Mouse (Mus musculus): ENCODE results near the gene Taar9.
"Not testable (repeated sequence)": the region's sequence is repeated elsewhere in the genome, so short reads cannot be mapped to it uniquely, and the experiment has no call there.

Gene Taar9

DNA sequence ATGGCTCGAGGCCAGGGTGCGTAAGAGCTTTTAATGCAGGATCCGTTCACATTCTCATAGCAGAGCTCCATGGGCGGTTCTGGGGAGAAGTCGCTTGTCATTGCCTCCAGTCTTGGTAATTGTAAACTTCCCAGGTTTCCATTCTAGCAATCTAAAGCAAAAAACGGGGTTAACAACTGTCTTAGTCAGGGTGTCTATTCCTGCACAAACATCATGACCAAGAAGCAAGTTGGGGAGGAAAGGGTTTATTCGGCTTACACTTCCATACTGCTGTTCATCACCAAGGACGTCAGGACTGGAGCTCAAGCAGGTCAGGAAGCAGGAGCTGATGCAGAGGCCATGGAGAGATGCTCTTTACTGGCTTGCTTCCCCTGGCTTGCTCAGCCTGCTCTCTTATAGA, at the start of gene Taar9:
Gene Taar9, minus strand, starts transcription at position 101 of the 400 bp plus-strand sequence.
- not testable (repeated sequence) for DNase-seq

DNA sequence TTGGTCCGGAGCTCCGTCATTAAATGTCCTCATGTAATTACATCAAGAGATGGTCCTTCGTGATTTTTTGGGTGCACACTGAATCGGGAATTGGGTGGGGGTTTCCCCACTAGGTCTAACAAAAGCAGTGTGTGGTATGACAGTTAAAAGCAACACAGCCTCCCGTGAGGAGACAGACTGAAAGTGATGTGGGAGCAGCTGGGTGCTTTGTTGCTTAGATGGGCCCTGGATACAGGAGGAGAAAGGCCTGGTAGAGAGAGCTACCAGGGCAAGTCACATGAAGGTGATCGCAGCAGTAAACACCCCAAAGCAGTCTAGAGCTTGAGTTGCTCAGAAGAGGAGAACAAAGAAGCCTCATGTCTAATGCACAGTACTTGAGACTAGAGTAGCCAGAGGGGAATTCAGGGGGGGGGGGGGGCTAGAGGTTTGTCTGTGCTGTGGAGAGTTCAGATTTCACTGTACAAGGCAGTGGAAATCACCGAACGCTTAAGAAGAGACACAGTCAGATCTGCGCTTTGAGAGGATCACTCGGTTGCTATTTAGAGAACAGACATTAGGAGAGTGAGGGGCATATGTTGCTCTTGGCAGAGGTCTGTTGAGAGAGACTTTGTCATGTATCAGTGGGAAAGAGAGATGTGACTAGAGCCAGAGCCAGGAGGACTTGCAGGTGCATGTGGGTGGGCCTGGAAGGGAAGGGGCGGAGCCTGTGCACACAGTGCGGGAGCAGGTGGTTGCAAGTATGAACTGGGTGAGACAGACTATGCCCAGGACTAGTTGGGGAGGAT, 49.3 kb upstream of the Taar9 start:
- no peak for DNase-seq

DNA sequence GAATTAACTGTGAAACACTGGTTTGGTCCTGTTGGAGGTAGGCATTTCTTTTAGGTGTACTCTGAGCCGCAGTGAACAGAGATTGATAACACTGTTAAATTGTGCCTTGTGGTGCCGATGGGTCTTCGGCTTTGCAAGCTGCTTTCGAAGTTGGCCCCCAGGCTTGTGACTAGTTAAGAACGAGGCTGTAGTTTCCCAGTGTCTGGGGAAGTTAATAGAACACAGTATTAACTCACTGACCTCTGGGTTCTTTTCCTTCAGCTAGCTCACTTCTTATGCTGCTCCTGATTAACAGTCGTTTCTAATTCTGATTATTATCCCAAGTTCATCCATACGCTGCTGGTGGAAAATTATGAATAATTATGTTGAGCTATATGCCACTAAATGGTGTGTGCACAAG, 40.8 kb upstream of the Taar9 start:
- DNase-seq: no peak

DNA sequence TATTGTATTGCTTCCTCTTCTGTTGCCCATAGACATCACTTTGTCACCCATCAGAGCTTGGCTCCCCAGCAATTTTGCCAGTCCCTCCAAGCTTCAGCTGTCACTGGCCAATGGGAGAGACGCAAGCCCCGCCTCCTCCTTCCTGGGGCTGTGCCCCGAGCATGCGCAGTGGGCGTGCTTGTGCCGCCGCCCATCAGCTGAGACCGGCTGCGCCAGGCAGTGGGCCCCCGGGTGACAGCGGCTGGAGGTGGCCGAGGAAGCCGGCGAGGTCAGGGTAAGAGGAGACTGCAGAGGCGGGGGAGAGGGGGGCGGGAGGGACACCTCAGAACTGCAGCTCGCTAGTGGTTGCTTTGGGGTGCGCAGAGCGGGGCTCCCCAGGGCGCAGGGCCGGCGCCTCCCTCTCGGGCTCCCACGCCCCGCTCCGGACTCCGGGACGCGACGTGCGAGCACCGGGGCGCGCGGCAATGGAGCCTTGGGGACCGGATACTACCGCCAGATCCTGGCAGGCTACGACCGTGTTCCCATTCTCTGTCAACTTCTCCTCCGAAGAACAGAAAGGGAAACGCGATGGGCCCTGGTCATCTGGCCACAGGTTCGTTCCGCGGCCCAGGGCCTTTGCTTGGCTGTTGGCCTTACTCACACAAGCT, 39.9 kb upstream of the Taar9 start, which contains the start of gene Stx7:
Gene Stx7, plus strand, starts transcription at position 168 of the 647 bp plus-strand sequence.
- DNase-seq: peak; percentile 93

DNA sequence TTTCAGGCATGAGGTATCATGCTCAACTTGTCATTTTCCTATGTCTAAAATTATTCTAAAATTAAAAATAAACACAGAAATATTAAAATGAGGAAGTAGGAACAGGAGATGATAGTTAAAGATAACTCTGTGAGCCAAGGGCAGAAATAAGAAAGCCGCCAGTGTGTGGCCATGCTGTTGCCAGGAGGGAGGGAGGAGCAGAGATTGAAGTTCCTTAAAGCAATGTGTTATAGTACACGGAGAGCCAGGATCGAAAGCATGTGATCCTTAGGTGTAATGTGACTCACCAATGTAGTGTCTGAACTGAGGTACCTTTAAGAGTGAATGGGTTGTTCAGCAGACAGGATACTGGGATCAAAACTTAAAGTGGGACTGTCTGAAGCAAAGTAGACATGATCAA, 33.4 kb upstream of the Taar9 start:
- no peak for DNase-seq

DNA sequence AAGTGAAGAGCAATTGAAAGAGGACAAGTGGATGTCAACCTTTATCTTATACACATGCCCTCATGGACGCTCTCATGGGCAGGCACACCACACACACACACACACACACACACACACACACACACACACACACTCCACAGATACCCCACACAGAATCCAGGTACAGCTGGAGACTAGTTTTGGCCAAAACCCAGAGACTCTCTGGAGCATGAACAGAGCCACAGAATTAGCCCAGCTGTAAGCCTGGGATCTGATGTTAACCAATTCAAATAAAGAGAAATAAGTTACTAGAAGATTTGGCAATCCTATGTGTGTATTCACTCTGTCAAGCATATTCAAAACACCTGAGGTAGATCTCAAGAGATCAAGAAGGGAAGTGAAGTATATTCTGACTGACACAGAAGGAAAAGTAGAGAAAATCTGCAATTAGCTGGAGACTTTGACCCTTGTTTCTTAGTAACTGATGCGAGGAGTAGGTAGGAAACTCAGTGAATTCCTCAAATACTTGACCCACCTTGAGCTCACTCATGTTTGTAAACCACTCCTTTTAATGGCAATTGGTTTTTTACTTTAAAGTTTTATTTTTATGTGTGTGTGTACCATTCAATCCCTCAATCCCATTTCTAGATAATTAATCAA, 29.4 kb upstream of the Taar9 start:
- no peak for DNase-seq

DNA sequence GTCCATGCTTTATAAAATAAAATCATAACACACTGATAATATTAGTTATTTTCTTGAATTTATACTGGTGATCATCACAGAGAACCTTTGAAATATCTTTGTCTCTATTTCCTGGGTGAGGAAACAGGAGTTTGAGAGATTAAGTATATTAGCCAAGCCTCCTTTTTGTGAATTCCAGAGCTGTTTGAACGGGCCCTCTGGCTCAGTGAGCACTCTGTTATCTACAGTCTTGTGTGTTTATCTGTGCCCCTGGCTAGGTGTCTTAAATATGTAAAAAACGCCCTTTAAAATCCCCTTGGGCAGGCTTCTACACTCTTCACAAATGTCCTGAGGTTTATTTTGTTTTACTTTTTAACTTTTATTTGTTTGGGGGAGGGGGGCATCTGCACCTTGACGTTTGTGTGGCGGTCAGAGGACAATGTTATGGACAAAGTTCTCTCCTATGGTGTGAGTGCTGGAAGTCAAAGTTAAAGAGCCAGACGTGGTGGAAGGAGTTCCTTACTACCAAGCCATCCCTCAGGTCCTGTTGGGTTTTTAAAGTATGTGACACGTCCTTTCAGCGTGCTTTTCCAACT, 24.8 kb upstream of the Taar9 start:
- DNase-seq: no peak

DNA sequence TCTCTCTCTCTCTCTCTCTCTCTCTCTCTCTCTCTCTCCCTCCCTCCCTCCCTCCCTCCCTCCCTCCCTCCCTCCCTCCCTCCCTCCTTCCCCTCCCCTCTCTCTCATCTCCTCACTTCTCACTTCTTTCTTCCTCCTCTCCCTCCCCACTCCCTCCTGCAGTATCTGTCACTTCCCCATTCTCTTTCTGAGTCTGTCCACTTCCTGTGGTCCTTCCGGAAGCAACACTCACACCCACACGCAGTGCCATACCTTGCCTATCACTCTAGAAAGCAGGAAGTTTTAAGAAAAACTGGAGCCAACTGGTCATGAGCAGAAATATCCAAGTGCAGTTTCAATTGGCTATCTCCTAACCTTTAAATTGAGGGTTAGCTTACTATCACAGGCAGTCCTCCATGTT, 23.8 kb upstream of the Taar9 start:
- no peak for DNase-seq

DNA sequence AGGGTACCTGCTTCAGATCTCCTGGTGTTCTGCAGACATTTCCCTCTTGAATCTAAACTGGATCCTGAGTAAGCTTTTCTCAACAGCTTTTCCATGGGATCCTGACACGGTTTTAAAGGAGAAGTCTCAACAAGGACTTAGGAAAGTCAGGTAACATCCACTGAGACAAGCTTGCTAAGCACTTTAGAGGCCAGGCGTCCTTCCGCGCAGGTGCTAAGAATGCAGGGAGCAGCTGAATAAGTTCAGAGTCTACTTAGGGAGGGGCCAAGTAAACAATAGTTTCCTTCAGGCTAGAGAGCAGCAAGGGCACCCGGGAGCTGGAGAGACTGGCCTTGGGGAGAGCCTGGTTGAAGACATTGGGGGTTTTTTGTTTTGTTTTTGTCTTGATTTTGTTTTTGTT, 22.9 kb upstream of the Taar9 start:
- DNase-seq: no peak

DNA sequence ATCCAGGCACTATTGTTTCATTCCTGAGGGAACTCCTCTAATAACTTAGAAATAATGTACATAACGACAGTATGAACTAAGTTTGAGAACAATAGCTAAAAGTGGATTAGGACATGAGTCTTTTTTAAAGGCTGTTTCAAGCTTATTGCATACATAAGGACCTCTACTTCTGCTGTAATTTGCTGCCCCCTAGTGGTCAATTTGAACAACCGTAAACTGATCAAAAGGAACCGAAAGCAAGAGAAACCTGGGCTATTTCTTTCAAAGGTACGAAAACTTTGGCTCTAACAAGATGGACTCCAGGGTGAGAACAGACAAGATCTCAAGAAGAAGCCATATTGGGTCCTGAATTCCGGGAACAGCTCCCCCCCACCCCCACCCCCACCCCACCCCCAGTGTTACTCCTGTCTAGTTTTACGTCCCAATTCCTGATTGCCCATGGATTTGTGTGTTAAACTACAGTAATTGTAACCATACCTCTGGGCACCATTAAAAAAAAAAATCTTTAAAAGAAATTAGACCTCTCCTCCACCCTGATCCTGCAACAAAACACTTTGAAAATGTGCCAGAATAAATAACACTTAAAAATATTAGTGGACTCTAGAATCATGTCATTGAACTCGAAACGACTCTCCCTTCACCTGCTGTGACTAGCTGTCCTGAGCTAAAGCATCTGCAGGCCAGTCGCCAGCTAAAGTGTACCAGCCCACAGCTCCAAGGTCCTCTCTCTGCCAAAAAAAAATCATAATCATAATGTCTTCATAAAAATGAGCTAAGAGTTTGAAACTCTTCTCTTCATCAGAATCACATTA, 22.3 kb upstream of the Taar9 start:
- peak; percentile 26 for DNase-seq

DNA sequence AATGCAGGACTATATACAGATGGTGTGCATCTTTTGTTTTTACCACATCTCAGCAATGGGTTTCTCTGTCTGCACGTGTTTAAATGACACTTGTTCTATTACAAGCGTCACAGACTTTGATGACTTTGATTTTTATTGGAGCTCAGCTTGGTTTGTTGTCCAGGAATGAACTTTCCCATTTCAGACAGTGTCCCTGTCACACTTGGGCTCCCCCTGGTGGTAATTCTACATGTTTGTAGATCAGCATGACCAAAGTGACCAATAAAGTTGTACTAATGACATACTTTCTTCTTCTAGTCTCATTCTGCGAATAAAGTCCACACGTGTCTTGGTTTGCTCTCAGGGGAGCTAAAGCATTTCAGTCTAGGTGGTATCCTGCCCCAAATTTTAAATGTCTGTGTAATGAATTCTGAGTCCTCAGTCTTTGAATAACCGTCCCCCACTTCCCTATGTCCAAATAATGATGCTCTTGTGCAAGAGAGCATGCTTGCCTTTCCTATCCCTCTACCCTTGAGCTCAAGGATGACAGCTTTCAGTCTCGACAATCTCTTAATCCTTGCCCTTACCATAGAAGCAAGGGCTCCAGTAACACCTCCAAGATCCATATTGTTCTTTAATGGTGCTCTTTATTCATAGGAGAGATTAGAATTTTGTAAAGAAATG, 1.9 kb upstream of the Taar9 start:
- DNase-seq: peak; percentile 5

DNA sequence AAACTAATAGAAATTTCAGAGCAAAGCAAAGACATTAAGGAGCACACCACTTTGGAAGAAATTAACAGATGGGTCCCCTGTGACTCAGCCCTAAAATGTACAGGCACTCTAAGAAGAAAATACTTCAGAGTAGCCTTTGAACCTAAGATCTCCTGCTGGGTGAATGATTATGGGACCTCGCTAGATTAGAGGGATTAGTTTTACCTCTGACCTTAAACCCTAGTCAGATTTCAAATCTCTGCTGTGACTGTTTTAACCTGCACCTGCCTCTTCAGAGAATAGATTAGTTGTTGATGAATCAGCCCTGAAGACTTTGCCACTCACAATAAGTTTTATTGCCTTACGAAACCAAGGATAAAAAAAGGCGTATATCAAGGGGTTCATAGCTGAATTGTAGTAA, 1.1 kb downstream of the Taar9 start:
- no peak for DNase-seq

DNA sequence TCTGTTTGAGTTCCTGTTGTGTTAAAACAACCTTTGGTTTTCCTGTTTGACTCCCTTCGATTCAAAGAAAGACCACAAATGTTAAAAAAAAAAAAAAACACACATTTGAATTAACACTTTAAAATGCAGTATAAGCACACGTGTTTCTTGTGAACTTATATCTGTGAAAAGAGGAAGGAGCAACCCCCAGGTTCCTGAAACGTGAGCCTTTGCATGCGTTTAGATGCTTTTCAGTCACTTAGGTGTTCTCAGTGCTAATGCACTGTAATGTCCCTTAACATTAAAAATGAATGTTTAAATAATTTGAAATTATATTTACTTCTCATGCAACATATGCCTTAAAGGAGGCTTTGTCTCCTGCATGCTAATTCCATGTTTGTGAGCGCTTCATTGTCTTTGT, 1.6 kb downstream of the Taar9 start:
- no peak for DNase-seq

DNA sequence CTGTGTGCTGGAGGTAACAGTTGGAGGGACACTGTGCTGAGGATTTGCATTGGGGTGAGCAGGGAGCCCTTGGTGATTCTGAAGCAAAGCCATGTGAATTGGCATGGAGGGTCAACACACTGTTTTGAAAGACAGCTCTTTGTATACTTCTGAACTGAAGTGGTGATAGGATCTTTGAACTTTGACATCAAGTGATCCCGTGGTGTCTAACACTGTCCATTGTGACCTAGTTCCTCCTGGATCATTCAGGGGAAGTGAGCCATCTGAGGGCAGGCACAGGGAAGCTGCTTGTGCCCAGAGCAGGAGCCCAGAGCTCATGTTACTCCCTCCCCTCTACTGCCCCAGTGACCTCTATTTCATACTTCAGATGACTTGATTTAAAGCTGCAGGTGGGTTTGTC, 6.0 kb downstream of the Taar9 start:
- DNase-seq: not testable (repeated sequence)

DNA sequence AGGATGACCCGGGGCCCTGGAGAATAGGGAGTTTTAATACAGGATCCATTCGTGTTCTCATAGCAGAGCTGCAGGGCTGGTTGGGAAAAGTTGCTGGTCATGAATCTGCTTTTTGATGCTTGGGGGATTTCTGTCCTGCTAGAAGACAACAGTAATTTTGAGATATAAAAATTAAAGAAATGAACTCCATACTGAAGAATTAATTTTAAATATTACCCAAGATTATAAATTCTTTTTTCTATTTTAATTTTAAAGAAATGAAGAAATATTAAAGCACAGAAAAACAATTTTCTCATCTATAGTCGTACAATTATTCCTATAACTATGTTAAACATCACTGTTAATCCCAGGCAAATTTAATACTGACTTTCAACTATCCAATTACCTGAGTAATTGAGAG, 7.5 kb downstream of the Taar9 start, which contains the start of gene Taar8c:
Gene Taar8c, minus strand, starts transcription at position 101 of the 400 bp plus-strand sequence.
- not testable (repeated sequence) for DNase-seq

DNA sequence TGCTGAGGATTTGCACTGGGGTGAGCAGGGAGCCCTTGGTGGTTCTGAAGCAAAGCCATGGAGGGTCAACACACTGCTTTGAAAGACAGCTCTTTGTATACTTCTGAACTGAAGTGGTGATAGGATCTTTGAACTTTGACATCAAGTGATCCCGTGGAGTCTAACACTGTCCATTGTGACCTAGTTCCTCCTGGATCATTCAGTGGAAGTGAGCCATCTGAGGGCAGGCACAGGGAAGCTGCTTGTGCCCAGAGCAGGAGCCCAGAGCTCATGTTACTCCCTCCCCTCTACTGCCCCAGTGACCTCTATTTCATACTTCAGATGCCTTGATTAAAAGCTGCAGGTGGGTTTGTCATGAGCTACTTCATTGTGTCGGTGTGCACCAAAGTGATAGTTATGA, 12.3 kb downstream of the Taar9 start:
- DNase-seq: not testable (repeated sequence)

DNA sequence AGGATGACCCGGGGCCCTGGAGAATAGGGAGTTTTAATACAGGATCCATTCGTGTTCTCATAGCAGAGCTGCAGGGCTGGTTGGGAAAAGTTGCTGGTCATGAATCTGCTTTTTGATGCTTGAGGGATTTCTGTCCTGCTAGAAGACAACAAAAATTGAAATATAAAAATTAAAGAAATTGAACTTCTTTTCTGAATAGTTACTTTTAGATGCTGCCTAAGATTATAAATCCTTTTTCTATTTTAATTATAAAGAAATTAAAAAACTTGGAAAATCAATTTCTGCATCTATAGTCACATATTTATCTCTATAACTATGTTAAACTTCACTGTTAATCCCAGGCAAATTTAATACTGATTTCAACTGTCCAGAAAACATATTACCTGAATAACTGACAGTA, 17.1 kb downstream of the Taar9 start, which contains the start of gene Taar8b:
Gene Taar8b, minus strand, starts transcription at position 101 of the 400 bp plus-strand sequence.
- DNase-seq: no peak

DNA sequence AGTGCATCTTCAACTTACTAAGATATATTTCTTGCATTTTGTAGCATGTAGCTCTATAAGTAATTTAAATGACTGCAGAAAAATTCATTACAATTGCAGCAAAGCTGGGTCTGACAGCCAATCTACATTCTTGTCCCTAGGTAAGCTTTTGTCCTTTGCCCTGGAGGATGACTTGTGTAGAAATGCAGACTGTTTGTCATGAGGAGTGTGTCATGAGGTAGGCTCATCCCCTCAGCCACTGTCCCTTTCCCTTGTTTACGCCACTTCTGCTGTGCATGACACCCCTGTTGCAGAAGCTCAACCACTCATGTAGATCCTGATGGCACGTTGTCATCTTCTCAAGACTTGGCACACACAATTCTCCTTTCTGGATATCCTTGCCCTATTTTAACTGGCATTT, 22.2 kb downstream of the Taar9 start:
- no peak for DNase-seq

DNA sequence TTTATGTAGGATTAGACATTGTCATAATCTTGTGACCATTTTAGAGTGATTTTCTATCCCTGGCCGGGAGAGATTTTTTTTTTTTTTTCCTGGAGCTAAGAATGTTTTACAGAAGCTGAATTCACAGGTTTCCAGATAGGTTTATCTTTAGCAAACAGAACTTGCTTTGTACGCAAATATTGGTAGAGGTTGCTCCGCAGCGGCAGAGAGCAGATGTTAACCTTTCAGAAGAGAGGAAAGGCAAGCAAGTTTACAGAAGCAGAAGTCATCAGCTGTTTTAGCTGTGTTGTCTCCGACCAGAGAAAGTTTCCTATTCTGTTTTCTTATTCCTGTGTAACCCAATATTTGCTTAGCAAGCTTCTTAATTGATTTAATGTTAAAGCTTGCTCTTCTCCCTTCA, 22.8 kb downstream of the Taar9 start:
- no peak for DNase-seq

DNA sequence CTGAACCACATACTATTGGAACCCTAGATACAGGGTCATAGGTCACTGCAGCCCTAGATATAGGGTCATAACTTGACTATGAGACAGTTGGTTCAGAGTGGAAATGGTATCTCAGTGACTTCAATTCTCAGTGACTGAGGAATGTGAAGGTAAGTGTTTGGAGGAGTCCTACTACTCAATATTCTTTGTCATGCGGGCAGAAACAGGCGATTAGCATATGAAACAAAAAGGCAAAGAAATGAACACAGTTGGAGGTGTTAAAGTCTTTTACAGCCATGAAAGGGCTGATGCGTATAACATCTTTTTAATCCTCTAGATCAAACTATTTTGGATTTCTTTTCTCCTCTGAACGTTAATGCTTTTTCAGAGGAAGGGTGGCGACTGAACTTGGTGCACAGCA, 23.4 kb downstream of the Taar9 start:
- no peak for DNase-seq

DNA sequence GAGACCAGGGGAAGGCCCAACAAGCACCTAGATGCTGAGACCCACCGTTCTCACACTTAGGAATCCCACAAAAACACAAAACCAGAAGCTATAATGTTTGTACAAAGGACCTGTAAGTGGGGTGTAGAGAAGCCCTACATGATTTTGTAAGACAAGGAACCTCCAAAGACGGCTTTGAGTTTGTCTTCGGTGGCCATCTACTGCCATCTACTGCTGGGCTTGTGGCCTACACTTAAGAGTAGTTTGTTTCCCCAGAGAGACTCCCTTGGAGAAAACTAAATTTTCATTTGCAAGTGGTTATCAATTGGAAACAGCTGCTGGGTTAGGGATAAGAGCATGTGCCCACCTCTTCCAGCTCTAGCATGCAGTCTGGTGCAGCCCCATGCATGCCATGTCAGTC, 29.2 kb downstream of the Taar9 start:
- peak; percentile 5 for DNase-seq

DNA sequence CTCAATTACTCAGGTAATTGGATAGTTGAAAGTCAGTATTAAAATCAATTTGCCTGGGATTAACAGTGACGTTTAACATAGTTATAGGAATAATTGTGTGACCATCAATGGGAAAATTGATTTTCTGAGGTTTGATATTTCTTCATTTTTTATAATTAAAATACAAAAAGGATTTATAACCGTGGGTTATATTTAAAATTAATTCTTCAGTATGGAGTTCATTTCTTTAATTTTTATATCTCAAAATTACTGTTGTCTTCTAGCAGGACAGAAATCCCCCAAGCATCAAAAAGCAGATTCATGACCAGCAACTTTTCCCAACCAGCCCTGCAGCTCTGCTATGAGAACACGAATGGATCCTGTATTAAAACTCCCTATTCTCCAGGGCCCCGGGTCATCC, 33.1 kb downstream of the Taar9 start, which contains the start of gene Taar8a:
Gene Taar8a, plus strand, starts transcription at position 301 of the 400 bp plus-strand sequence.
- not testable (repeated sequence) for DNase-seq
